Mouse (Mus musculus): ENCODE results near the gene Rab3gap1. TPM values are rescaled to one million over a fixed set of nuclear protein-coding genes. Genes with fewer than 3 reads are reported as not detected.
"Not testable (repeated sequence)": the region's sequence is repeated elsewhere in the genome, so short reads cannot be mapped to it uniquely, and the experiment has no call there.

Rab3gap1 gene
- polyA plus RNA-seq, 1 experiment from 2014 or later = 17.7 TPM

GRCm38 (mm10) chr1:127943516-127943915 lies 74.9 kb downstream of the Rab3gap1 start:
- ATAC-seq (replicated peaks; ENCODE audit: low FRiP score) (no peak), DNase-seq (ENCODE audit: low spot score) (no peak)
- no peak overlapping the region for H3K27ac ChIP-seq (ENCODE audit: low read depth, low read length)
- H3K9me3 ChIP-seq (ENCODE audit: control insufficient read depth, low read length) = no peaks in the 10 kb centered on the region
- no peak overlapping the region for H3K4me3 ChIP-seq (ENCODE audit: low read depth, low read length)
- no peak overlapping the region for H3K4me2 ChIP-seq (ENCODE audit: low read depth, low read length, severe bottlenecking)
- H3K4me1 ChIP-seq (replicated peaks; ENCODE audit: control insufficient read depth, insufficient read depth, low read length) = no peaks in the 10 kb centered on the region
- H3K36me3 ChIP-seq (ENCODE audit: control insufficient read depth, insufficient read depth, low read length) = peaks cover 16% of the 10 kb centered on the region
- no peak overlapping the region for H3K9ac ChIP-seq (ENCODE audit: low read length)
- WGBS = 89% methylated on average over 6 of the region's 6 CpGs
- H3K27me3 ChIP-seq (ENCODE audit: control insufficient read depth, insufficient read depth, low read length) = no peaks in the 10 kb centered on the region

DNA sequence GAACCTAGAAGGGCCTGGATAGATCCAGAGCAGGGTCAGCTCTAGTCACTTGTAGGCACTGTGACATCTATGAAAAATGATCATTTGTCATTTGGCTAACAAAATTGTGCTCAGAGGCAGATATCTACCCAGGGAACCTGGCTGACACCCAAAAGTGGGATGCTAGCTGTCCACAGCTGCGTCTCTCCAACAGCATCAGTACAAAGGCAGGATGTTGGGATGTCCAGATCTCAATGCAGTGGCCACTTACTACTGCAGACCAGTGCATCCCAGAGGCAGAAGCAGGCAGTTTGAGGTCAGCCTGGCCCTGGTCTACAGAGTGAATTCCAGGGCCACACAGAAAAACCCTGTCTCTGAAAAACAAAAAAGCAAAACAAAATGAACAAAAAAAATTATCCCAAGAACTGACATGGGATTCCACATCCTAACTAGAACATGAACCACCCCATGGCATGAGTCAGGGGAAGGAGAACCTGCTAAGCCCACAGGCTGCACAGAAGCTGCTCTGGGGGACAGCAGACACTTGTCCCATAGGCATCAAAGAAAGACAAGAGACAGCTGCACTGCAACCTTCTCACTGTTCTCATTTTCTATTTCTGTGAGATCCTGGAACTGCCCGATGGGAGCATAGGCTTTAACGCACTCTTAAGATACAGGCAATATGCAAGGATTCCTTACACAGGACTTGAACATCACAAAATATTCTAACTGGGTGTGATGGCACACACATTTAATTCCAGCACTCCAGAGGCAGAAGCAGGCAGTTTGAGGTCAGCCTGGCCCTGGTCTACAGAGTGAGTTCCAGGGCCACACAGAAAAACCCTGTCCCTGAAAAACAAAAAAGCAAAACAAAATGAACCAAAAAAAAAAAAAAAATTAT lies 77.4 kb downstream of the Rab3gap1 start:
- ATAC-seq (replicated peaks; ENCODE audit: low FRiP score) = no peak
- H3K4me1 ChIP-seq (replicated peaks; ENCODE audit: control insufficient read depth, insufficient read depth, low read length) = no peaks in the 10 kb centered on the region
- H3K27me3 ChIP-seq (ENCODE audit: control insufficient read depth, insufficient read depth, low read length) = no peaks in the 10 kb centered on the region
- H3K9me3 ChIP-seq (ENCODE audit: control insufficient read depth, low read length) = no peaks in the 10 kb centered on the region
- DNase-seq (ENCODE audit: low spot score) = no peak
- no peak overlapping the region for H3K27ac ChIP-seq (ENCODE audit: low read depth, low read length)
- H3K4me2 ChIP-seq (ENCODE audit: low read depth, low read length, severe bottlenecking) = no peak overlapping the region
- 90% methylated on average over 3 of the region's 3 CpGs for WGBS
- no peak overlapping the region for H3K9ac ChIP-seq (ENCODE audit: low read length)
- H3K4me3 ChIP-seq (ENCODE audit: low read depth, low read length) = no peak overlapping the region
- peaks cover 4% of the 10 kb centered on the region; the same call in 1 of the 2 replicates for H3K36me3 ChIP-seq (ENCODE audit: control insufficient read depth, insufficient read depth, low read length)

- Histone ChIP-seq H3K4me2 (ENCODE audit: low read depth, low read length, severe bottlenecking) (no peak overlapping the region), H3K27me3 (ENCODE audit: control insufficient read depth, insufficient read depth, low read length) (no peaks in the 10 kb centered on the region), H3K36me3 (ENCODE audit: control insufficient read depth, insufficient read depth, low read length) (peaks cover 4% of the 10 kb centered on the region; the same call in 1 of the 2 replicates), H3K9me3 (ENCODE audit: control insufficient read depth, low read length) (no peaks in the 10 kb centered on the region), H3K4me3 (ENCODE audit: low read depth, low read length) (no peak overlapping the region), H3K4me1 (replicated peaks; ENCODE audit: control insufficient read depth, insufficient read depth, low read length) (no peaks in the 10 kb centered on the region), H3K27ac (ENCODE audit: low read depth, low read length) (no peak overlapping the region), H3K9ac (ENCODE audit: low read length) (no peak overlapping the region)
- DNase-seq (ENCODE audit: low spot score) (no peak), ATAC-seq (replicated peaks; ENCODE audit: low FRiP score) (no peak)
- WGBS = 94% methylated on average over 5 of the region's 5 CpGs
Measured at GRCm38 (mm10) chr1:127946615-127947249, 78.2 kb downstream of the Rab3gap1 start.

DNA sequence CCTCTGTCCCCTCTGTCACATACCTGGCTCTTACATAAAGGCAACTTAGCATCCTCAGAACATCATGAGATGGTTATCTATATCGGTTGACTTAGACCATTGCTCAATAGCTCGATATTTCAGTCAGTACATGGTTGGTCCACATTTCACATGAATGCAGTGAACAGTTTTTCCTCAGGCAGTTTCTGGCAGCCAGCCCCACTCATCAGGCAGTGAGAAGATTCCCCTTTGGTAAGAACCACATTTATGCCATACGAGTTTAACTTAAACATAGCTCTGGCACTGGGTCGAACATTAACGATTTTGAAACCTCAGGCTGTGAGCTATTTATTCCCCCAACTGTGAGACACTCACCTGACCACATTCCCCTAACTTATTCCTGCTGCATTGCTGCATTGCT lies 80.2 kb downstream of the Rab3gap1 start:
- Histone ChIP-seq H3K4me3 (ENCODE audit: low read depth, low read length) (no peak overlapping the region), H3K9me3 (ENCODE audit: control insufficient read depth, low read length) (no peaks in the 10 kb centered on the region), H3K9ac (ENCODE audit: low read length) (no peak overlapping the region), H3K27ac (ENCODE audit: low read depth, low read length) (no peak overlapping the region), H3K27me3 (ENCODE audit: control insufficient read depth, insufficient read depth, low read length) (no peaks in the 10 kb centered on the region), H3K4me1 (replicated peaks; ENCODE audit: control insufficient read depth, insufficient read depth, low read length) (no peaks in the 10 kb centered on the region), H3K4me2 (ENCODE audit: low read depth, low read length, severe bottlenecking) (no peak overlapping the region), H3K36me3 (ENCODE audit: control insufficient read depth, insufficient read depth, low read length) (no peaks in the 10 kb centered on the region; the same call in 1 of the 2 replicates)
- 93% methylated on average over 5 of the region's 5 CpGs for WGBS
- ATAC-seq (replicated peaks; ENCODE audit: low FRiP score) = no peak
- no peak for DNase-seq (ENCODE audit: low spot score)

GRCm38 (mm10) chr1:127952276-127952675 lies 83.7 kb downstream of the Rab3gap1 start:
- ATAC-seq (replicated peaks; ENCODE audit: low FRiP score) (no peak), DNase-seq (ENCODE audit: low spot score) (no peak)
- H3K36me3 ChIP-seq (ENCODE audit: control insufficient read depth, insufficient read depth, low read length) = no peaks in the 10 kb centered on the region
- no peak overlapping the region for H3K4me3 ChIP-seq (ENCODE audit: low read depth, low read length)
- H3K4me2 ChIP-seq (ENCODE audit: low read depth, low read length, severe bottlenecking) = no peak overlapping the region
- H3K9ac ChIP-seq (ENCODE audit: low read length) = no peak overlapping the region
- H3K4me1 ChIP-seq (replicated peaks; ENCODE audit: control insufficient read depth, insufficient read depth, low read length) = no peaks in the 10 kb centered on the region
- H3K27me3 ChIP-seq (ENCODE audit: control insufficient read depth, insufficient read depth, low read length) = no peaks in the 10 kb centered on the region
- WGBS = 93% methylated on average over 4 of the region's 4 CpGs
- H3K9me3 ChIP-seq (ENCODE audit: control insufficient read depth, low read length) = no peaks in the 10 kb centered on the region
- no peak overlapping the region for H3K27ac ChIP-seq (ENCODE audit: low read depth, low read length)

- H3K36me3 ChIP-seq (ENCODE audit: control insufficient read depth, insufficient read depth, low read length); ATAC-seq (replicated peaks; ENCODE audit: low FRiP score); H3K9me3 ChIP-seq (ENCODE audit: control insufficient read depth, low read length); H3K27me3 ChIP-seq (ENCODE audit: control insufficient read depth, insufficient read depth, low read length); H3K9ac ChIP-seq (ENCODE audit: low read length); DNase-seq (ENCODE audit: low spot score); H3K4me3 ChIP-seq (ENCODE audit: low read depth, low read length); H3K27ac ChIP-seq (ENCODE audit: low read depth, low read length); H3K4me2 ChIP-seq (ENCODE audit: low read depth, low read length, severe bottlenecking); H3K4me1 ChIP-seq (replicated peaks; ENCODE audit: control insufficient read depth, insufficient read depth, low read length): not testable (repeated sequence)
- 91% methylated on average over 4 of the region's 4 CpGs for WGBS
Measured at GRCm38 (mm10) chr1:127954198-127954597, 85.6 kb downstream of the Rab3gap1 start.

DNA sequence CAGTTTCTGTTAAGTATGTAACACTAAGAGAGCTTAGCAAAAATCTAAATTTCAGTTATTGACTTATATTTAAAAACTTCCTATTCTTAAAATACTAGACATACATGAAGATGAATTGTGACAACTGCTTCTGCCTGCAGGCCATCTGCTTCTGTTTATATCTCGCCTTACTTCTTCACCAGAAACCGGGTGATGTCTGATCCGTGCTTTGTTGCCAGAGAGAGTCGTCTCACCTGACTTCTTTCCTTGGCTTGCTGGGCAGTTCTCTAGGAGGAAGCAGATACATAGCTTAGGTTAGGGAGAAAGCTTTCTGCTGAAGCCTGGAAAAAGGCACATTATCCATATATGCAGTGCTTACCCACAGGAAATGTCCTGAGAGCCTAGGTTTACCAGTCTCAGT lies 86.2 kb downstream of the Rab3gap1 start:
- WGBS = 89% methylated on average over 4 of the region's 4 CpGs
- DNase-seq (ENCODE audit: low spot score) = no peak
- Histone ChIP-seq H3K27me3 (ENCODE audit: control insufficient read depth, insufficient read depth, low read length) (no peaks in the 10 kb centered on the region), H3K27ac (ENCODE audit: low read depth, low read length) (no peak overlapping the region), H3K4me3 (ENCODE audit: low read depth, low read length) (no peak overlapping the region), H3K4me1 (replicated peaks; ENCODE audit: control insufficient read depth, insufficient read depth, low read length) (0 out of 2 replicates have a peak, but pooled peaks cover 2% of the 10 kb centered on the region), H3K9ac (ENCODE audit: low read length) (no peak overlapping the region), H3K36me3 (ENCODE audit: control insufficient read depth, insufficient read depth, low read length) (no peaks in the 10 kb centered on the region), H3K9me3 (ENCODE audit: control insufficient read depth, low read length) (no peaks in the 10 kb centered on the region), H3K4me2 (ENCODE audit: low read depth, low read length, severe bottlenecking) (no peak overlapping the region)
- ATAC-seq (replicated peaks; ENCODE audit: low FRiP score) = no peak

GRCm38 (mm10) chr1:127956524-127956923 lies 88.0 kb downstream of the Rab3gap1 start:
- 0 out of 2 replicates have a peak, but pooled peaks cover 2% of the 10 kb centered on the region for H3K4me1 ChIP-seq (replicated peaks; ENCODE audit: control insufficient read depth, insufficient read depth, low read length)
- H3K27ac ChIP-seq (ENCODE audit: low read depth, low read length) = no peak overlapping the region
- no peak overlapping the region for H3K9ac ChIP-seq (ENCODE audit: low read length)
- no peaks in the 10 kb centered on the region for H3K36me3 ChIP-seq (ENCODE audit: control insufficient read depth, insufficient read depth, low read length)
- 96% methylated on average over 1 of the region's 1 CpGs for WGBS
- H3K4me2 ChIP-seq (ENCODE audit: low read depth, low read length, severe bottlenecking) = no peak overlapping the region
- DNase-seq (ENCODE audit: low spot score) (no peak), ATAC-seq (replicated peaks; ENCODE audit: low FRiP score) (no peak)
- no peaks in the 10 kb centered on the region for H3K27me3 ChIP-seq (ENCODE audit: control insufficient read depth, insufficient read depth, low read length)
- H3K9me3 ChIP-seq (ENCODE audit: control insufficient read depth, low read length) = no peaks in the 10 kb centered on the region
- H3K4me3 ChIP-seq (ENCODE audit: low read depth, low read length) = no peak overlapping the region

Data from forebrain, embryonic 11.5 days (tissue).